Mouse (Mus musculus) testis, adult 2 months (tissue): ENCODE results near the gene Dpp7. TPM values are rescaled to one million over a fixed set of nuclear protein-coding genes. Genes with fewer than 3 reads are reported as not detected.

Source experiments
- H3K27ac ChIP-seq: fragments of 200-500 bp; 2 replicates; pipeline ENCODE4 v1.5.1; 2012; ENCODE audit warnings: low read depth, low read length; ENCODE audit not compliant: control insufficient read depth, insufficient read depth
- H3K27me3 ChIP-seq: fragments of 200-500 bp; 2 replicates; pipeline ENCODE4 v1.6.1; 2012; ENCODE audit warnings: mild to moderate bottlenecking, low read length, moderate library complexity; ENCODE audit not compliant: control insufficient read depth, insufficient read depth
- H3K36me3 ChIP-seq: fragments of 200-500 bp; 2 replicates; pipeline ENCODE4 v1.6.1; 2012; ENCODE audit warnings: mild to moderate bottlenecking, low read length; ENCODE audit not compliant: control insufficient read depth, insufficient read depth
- H3K4me1 ChIP-seq: fragments of 200-500 bp; 2 replicates; pipeline ENCODE4 v1.6.1; 2012; ENCODE audit warnings: low read length; ENCODE audit not compliant: control insufficient read depth, insufficient read depth
- H3K4me3 ChIP-seq: fragments of 200-500 bp; 2 replicates; pipeline ENCODE4 v1.5.1; 2012; ENCODE audit warnings: low read depth, mild to moderate bottlenecking, low read length, moderate library complexity, mixed read lengths; ENCODE audit not compliant: control insufficient read depth
- CTCF ChIP-seq: fragments of 200-500 bp; IDR thresholded peaks from 2 replicates; pipeline ENCODE4 v1.5.1; 2012; ENCODE audit warnings: low read depth, mild to moderate bottlenecking, inconsistent platforms, low read length, moderate library complexity; ENCODE audit not compliant: control insufficient read depth, insufficient read depth, insufficient replicate concordance
- POLR2A ChIP-seq: fragments of 200-500 bp; IDR thresholded peaks from 2 replicates; pipeline ENCODE4 v1.6.1; 2012; ENCODE audit warnings: low read depth, mild to moderate bottlenecking, inconsistent platforms, low read length, moderate library complexity; ENCODE audit not compliant: control insufficient read depth
- polyA plus RNA-seq: library from polyadenylated mRNA; depleted of rRNA; stranded (reverse); fragments of >200 nt; gene quantifications from 2 replicates; pipeline ENCODE4 v1.2.3, GENCODE M21; 2012

Dpp7 gene
- polyA plus RNA-seq, 1 experiment, result 5.0 TPM

- Histone ChIP-seq H3K27me3 (no peaks in the 10 kb centered on the region), H3K27ac (no peak overlapping the region), H3K36me3 (no peaks in the 10 kb centered on the region), H3K4me1 (peaks cover 15% of the 10 kb centered on the region), H3K4me3 (no peak overlapping the region)
- TF ChIP-seq CTCF, result peak; percentile 33; the same call in 1 of the 2 replicates
- no peak for TF ChIP-seq POLR2A
These were observed 20.4 kb upstream of the Dpp7 start for GRCm38 (mm10) chr2:25376589-25376988.

- Histone ChIP-seq H3K27ac (no peak overlapping the region), H3K4me3 (no peak overlapping the region), H3K4me1 (peaks cover 17% of the 10 kb centered on the region), H3K27me3 (no peaks in the 10 kb centered on the region), H3K36me3 (no peaks in the 10 kb centered on the region)
- TF ChIP-seq POLR2A (no peak), CTCF (no peak)
These were observed 17.3 kb upstream of the Dpp7 start for GRCm38 (mm10) chr2:25373431-25373830.

- Histone ChIP-seq H3K27ac (no peak overlapping the region), H3K4me1 (peaks cover 17% of the 10 kb centered on the region), H3K36me3 (no peaks in the 10 kb centered on the region), H3K27me3 (no peaks in the 10 kb centered on the region), H3K4me3 (peak overlapping the region; percentile 68)
- TF ChIP-seq CTCF (no peak), POLR2A (no peak)
These were observed 16.7 kb upstream of the Dpp7 start for GRCm38 (mm10) chr2:25372644-25373391.

GRCm38 (mm10) chr2:25371764-25372643, 15.8 kb upstream of the Dpp7 start, which contains the start of gene Sapcd2:
Gene Sapcd2 (plus strand): TSS chr2:25372321.
- Histone ChIP-seq H3K4me1 (peaks cover 17% of the 10 kb centered on the region), H3K27ac (0 out of 2 replicates have a peak within 1 kb of the TSS, but pooled peaks have one; percentile 4), H3K27me3 (no peaks in the 10 kb centered on the region), H3K4me3 (peak within 1 kb of the TSS; percentile 68), H3K36me3 (no peaks in the 10 kb centered on the region)
- TF ChIP-seq CTCF, result no peak
- no peak for TF ChIP-seq POLR2A

- TF ChIP-seq POLR2A (no peak), CTCF (no peak)
- no peak overlapping the region for H3K27ac ChIP-seq
These were observed 13.8 kb upstream of the Dpp7 start for GRCm38 (mm10) chr2:25369996-25370395.

GRCm38 (mm10) chr2:25365091-25365761, 9.1 kb upstream of the Dpp7 start, which contains the start of gene Uap1l1:
Gene Uap1l1 (minus strand): TSS chr2:25365682.
- Histone ChIP-seq H3K27ac (no peak within 1 kb of the TSS), H3K4me3 (peak within 1 kb of the TSS; percentile 55), H3K36me3 (no peaks in the 10 kb centered on the region), H3K27me3 (no peaks in the 10 kb centered on the region), H3K4me1 (peaks cover 3% of the 10 kb centered on the region)
- TF ChIP-seq POLR2A (peak; percentile 52; the same call in 1 of the 2 replicates), CTCF (no peak)

More at GRCm38 (mm10) chr2:25369996-25370395, 13.8 kb upstream of the Dpp7 start:
- H3K27me3 ChIP-seq, result no peaks in the 10 kb centered on the region
- no peaks in the 10 kb centered on the region for H3K36me3 ChIP-seq
- H3K4me1 ChIP-seq, result peaks cover 17% of the 10 kb centered on the region
- no peak overlapping the region for H3K4me3 ChIP-seq

- no peak overlapping the region for H3K27ac ChIP-seq
- H3K4me3 ChIP-seq, result 0 out of 2 replicates have a peak overlapping the region, but pooled peaks have one; percentile 4
- no peaks in the 10 kb centered on the region for H3K36me3 ChIP-seq
- no peak for TF ChIP-seq CTCF
- TF ChIP-seq POLR2A, result no peak
- peaks cover 3% of the 10 kb centered on the region for H3K4me1 ChIP-seq
- H3K27me3 ChIP-seq, result no peaks in the 10 kb centered on the region
These were observed 8.6 kb upstream of the Dpp7 start for GRCm38 (mm10) chr2:25364761-25365090.
